Mouse (Mus musculus): ENCODE data around the gene Snx29.
"Not testable (repeated sequence)": the region's sequence is repeated elsewhere in the genome, so short reads cannot be mapped to it uniquely, and the experiment has no call there.

Gene Snx29

GRCm38 (mm10) chr16:11360576-11360975 is 37.9 kb downstream of the Snx29 start:
- DNase-seq, result not testable (repeated sequence)

GRCm38 (mm10) chr16:11365626-11366025 is 42.9 kb downstream of the Snx29 start:
- DNase-seq, result no peak

- DNase-seq, result no peak
These were observed 44.1 kb downstream of the Snx29 start for GRCm38 (mm10) chr16:11366851-11367250.

GRCm38 (mm10) chr16:11368412-11368811 is 45.7 kb downstream of the Snx29 start:
- DNase-seq, result no peak

- no peak for DNase-seq
These were observed 46.5 kb downstream of the Snx29 start for GRCm38 (mm10) chr16:11369162-11369561.

- no peak for DNase-seq
These were observed 46.9 kb downstream of the Snx29 start for GRCm38 (mm10) chr16:11369642-11370041.

- DNase-seq, result no peak
These were observed 47.4 kb downstream of the Snx29 start for GRCm38 (mm10) chr16:11370132-11370544.

GRCm38 (mm10) chr16:11379264-11379663 is 56.6 kb downstream of the Snx29 start:
- DNase-seq, result no peak

- DNase-seq, result no peak
These were observed 57.3 kb downstream of the Snx29 start for GRCm38 (mm10) chr16:11380038-11380437.

GRCm38 (mm10) chr16:11380871-11381270 is 58.2 kb downstream of the Snx29 start:
- DNase-seq, result no peak

GRCm38 (mm10) chr16:11384361-11384760 is 61.7 kb downstream of the Snx29 start:
- DNase-seq, result no peak

- no peak for DNase-seq
These were observed 62.4 kb downstream of the Snx29 start for GRCm38 (mm10) chr16:11385150-11385549.

GRCm38 (mm10) chr16:11385798-11386197 is 63.1 kb downstream of the Snx29 start:
- DNase-seq, result no peak

GRCm38 (mm10) chr16:11386221-11386620 is 63.5 kb downstream of the Snx29 start:
- DNase-seq, result no peak

GRCm38 (mm10) chr16:11388085-11388484 is 65.4 kb downstream of the Snx29 start:
- no peak for DNase-seq

- no peak for DNase-seq
These were observed 66.6 kb downstream of the Snx29 start for GRCm38 (mm10) chr16:11389324-11389723.

- no peak for DNase-seq
These were observed 73.9 kb downstream of the Snx29 start for GRCm38 (mm10) chr16:11396570-11396969.

- DNase-seq, result no peak
These were observed 76.7 kb downstream of the Snx29 start for GRCm38 (mm10) chr16:11399386-11399785.

GRCm38 (mm10) chr16:11399845-11400565 is 77.3 kb downstream of the Snx29 start:
- no peak for DNase-seq

- no peak for DNase-seq
These were observed 78.2 kb downstream of the Snx29 start for GRCm38 (mm10) chr16:11400936-11401335.

- no peak for DNase-seq
These were observed 82.5 kb downstream of the Snx29 start for GRCm38 (mm10) chr16:11405193-11405592.

GRCm38 (mm10) chr16:11406201-11406600 is 83.5 kb downstream of the Snx29 start:
- no peak for DNase-seq

GRCm38 (mm10) chr16:11406622-11407021 is 83.9 kb downstream of the Snx29 start:
- no peak for DNase-seq

- no peak for DNase-seq
These were observed 85.4 kb downstream of the Snx29 start for GRCm38 (mm10) chr16:11407932-11408620.

Measured in thymus, postnatal 4 days (tissue).